Mouse (Mus musculus) kidney, embryonic 14.5 days (tissue): Measurements from ENCODE around the gene Fam104a. TPM values are rescaled to one million over a fixed set of nuclear protein-coding genes. Genes with fewer than 3 reads are reported as not detected.

Experiments used
- ATAC-seq: fragments of 200-750 bp; cut with Nextera tagmentation; 2 replicates; pipeline ENCODE4 v1.8.0; 2017; ENCODE audit warnings: moderate number of reproducible peaks, mild to moderate bottlenecking, moderate TSS enrichment, moderate library complexity; ENCODE audit not compliant: low FRiP score, low TSS enrichment
- H3K27ac ChIP-seq: fragments of 300-500 bp; sonication (generic); 2 replicates; pipeline ENCODE4 v1.5.1; 2014; ENCODE audit warnings: low read depth, mild to moderate bottlenecking, low read length, moderate library complexity, mixed read lengths
- H3K27me3 ChIP-seq: fragments of 300-500 bp; sonication (generic); 2 replicates; pipeline ENCODE4 v1.6.1; 2014; ENCODE audit warnings: mild to moderate bottlenecking, low read length; ENCODE audit not compliant: control insufficient read depth, insufficient read depth
- H3K36me3 ChIP-seq: fragments of 300-500 bp; sonication (generic); 2 replicates; pipeline ENCODE4 v1.6.1; 2014; ENCODE audit warnings: low read length, mixed read lengths; ENCODE audit not compliant: control insufficient read depth, insufficient read depth
- H3K4me1 ChIP-seq: fragments of 300-500 bp; sonication (generic); 2 replicates; pipeline ENCODE4 v1.6.1; 2014; ENCODE audit warnings: low read length, mixed read lengths; ENCODE audit not compliant: control insufficient read depth, insufficient read depth
- H3K4me2 ChIP-seq: fragments of 300-500 bp; sonication (generic); replicated peaks from 2 replicates; pipeline ENCODE4 v1.6.1; 2014; ENCODE audit warnings: low read depth, mild to moderate bottlenecking, low read length
- H3K4me3 ChIP-seq: fragments of 300-500 bp; sonication (generic); 2 replicates; pipeline ENCODE4 v1.5.1; 2014; ENCODE audit warnings: mild to moderate bottlenecking, low read length
- H3K9ac ChIP-seq: fragments of 300-500 bp; sonication (generic); 2 replicates; pipeline ENCODE4 v1.6.1; 2014; ENCODE audit warnings: low read depth, mild to moderate bottlenecking, low read length, moderate library complexity
- H3K9me3 ChIP-seq: fragments of 300-500 bp; sonication (generic); 2 replicates; pipeline ENCODE4 v1.6.1; 2016; ENCODE audit warnings: low read length; ENCODE audit not compliant: control insufficient read depth
- WGBS: fragments of 180-500 bp; shearing (Covaris S2); extraction: QIAGEN DNeasy Blood & Tissue Kit; methylation state at CpG from one replicate; pipeline ENCODE4 v1.1.7; 2014; 5-methylcytosine and 5-hydroxymethylcytosine counted together
- polyA plus RNA-seq: library from polyadenylated mRNA; unstranded; fragments of >200 nt; fragmentation: Nextera tagmentation; extraction: Ambion mirVana; gene quantifications from 2 replicates; pipeline ENCODE4 v1.2.1, GENCODE M21; 2014

The Fam104a gene
- polyA plus RNA-seq, 1 experiment from 2014 or later = 49.8 TPM

DNA sequence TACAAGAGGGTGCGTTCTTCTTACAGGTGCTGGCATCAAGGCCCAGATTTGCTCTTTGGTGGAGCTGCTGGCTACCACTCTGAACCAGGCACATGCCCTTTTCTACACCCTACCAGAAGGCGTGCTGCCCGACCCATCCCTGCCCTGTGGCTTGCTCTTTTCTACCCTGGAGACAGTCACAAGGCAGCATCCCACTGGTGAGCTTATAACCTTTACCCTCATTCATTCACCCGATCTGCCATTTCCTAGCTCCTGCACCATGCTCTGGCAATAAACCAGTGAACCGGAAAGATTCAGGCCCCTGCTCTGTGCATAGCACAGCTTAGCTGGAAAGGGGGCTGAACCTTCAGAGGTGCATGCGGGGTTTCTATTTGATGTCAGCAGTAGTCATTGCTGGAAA, 31.4 kb downstream of the Fam104a start:
- H3K27me3 ChIP-seq = no peaks in the 10 kb centered on the region
- H3K4me1 ChIP-seq = peaks cover 26% of the 10 kb centered on the region
- no peak; the same call in 1 of the 2 replicates for ATAC-seq
- no peaks in the 10 kb centered on the region for H3K9me3 ChIP-seq
- H3K4me2 ChIP-seq = no peak overlapping the region
- peaks cover 57% of the 10 kb centered on the region for H3K36me3 ChIP-seq
- WGBS = 52% methylated on average over 6 of the region's 6 CpGs
- no peak overlapping the region for H3K27ac ChIP-seq
- H3K9ac ChIP-seq = no peak overlapping the region
- no peak overlapping the region for H3K4me3 ChIP-seq

DNA sequence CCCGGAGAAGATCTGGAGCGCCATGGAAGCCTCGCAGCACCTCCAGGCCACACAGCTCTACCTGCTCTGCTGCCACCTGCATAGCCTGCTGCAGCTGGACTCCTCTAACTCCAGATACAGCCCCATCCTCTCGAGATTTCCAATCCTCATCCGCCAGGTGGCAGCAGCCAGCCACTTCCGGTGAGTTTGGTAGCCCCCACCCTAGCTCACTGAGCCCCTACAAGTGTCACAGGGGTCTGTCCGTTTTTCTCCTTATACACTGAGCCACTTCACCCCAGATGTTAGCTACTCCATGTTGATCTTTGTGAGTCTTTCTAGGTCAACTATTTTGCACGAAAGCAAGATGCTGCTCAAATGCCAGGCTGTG, 32.1 kb downstream of the Fam104a start:
- WGBS = 36% methylated on average over 8 of the region's 8 CpGs

DNA sequence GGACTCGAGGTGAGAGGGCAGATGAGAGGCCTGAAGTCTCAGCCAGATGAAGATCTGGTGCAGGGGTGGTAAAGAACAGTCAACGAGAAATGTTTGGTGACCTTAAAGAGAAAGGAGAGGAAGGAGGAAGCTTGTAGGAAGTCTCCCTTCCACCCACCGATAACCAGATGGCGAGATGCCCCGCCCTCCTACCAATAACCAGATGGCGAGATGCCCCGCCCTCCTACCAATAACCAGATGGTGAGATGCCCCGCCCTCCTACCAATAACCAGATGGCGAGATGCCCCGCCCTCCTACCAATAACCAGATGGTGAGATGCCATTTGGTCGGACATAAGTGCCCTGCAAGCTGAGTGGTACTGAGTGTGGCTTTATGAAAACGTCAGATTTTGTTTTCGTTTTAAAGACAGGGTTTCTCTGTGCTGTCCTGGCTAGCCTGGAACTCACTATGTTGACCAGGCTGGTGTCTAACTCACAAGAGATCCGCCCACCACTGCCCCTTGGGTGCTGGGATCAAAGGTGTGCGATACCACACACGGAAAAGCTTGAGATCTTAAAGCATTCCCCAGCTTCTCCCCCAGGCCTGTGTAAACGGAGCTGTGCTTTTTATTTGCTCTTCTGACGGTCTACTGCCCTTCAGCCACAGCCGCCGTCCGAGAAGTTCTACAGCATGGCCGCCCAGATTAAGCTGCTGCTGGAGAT, 32.6 kb downstream of the Fam104a start:
- Histone ChIP-seq H3K9ac (no peak overlapping the region), H3K9me3 (no peaks in the 10 kb centered on the region), H3K27ac (no peak overlapping the region), H3K4me3 (no peak overlapping the region), H3K4me2 (no peak overlapping the region), H3K4me1 (peaks cover 26% of the 10 kb centered on the region), H3K36me3 (peaks cover 45% of the 10 kb centered on the region), H3K27me3 (no peaks in the 10 kb centered on the region)
- WGBS = 47% methylated on average over 22 of the region's 22 CpGs
- 0 out of 2 replicates have a peak, but pooled peaks have one; percentile 2 for ATAC-seq

More for the DNA sequence above, 32.1 kb downstream of the Fam104a start:
- no peaks in the 10 kb centered on the region for H3K9me3 ChIP-seq
- no peak overlapping the region for H3K27ac ChIP-seq
- no peak overlapping the region for H3K4me2 ChIP-seq
- ATAC-seq = 0 out of 2 replicates have a peak, but pooled peaks have one; percentile 16
- H3K27me3 ChIP-seq = no peaks in the 10 kb centered on the region
- no peak overlapping the region for H3K4me3 ChIP-seq
- peaks cover 50% of the 10 kb centered on the region for H3K36me3 ChIP-seq
- H3K4me1 ChIP-seq = peaks cover 26% of the 10 kb centered on the region
- no peak overlapping the region for H3K9ac ChIP-seq

- H3K4me2 ChIP-seq = peak within 1 kb of the TSS; percentile 61
- under 1% methylated on average over 82 of the region's 91 CpGs for WGBS
- peak within 1 kb of the TSS; percentile 93 for H3K9ac ChIP-seq
- peak within 1 kb of the TSS; percentile 66; the same call in 1 of the 2 replicates for H3K27ac ChIP-seq
- ATAC-seq = peak; percentile 61
- H3K27me3 ChIP-seq = no peaks in the 10 kb centered on the region
- H3K9me3 ChIP-seq = no peaks in the 10 kb centered on the region; the same call in 1 of the 2 replicates
- H3K4me3 ChIP-seq = peak within 1 kb of the TSS; percentile 88
- peaks cover 26% of the 10 kb centered on the region for H3K4me1 ChIP-seq
- H3K36me3 ChIP-seq = peaks cover 28% of the 10 kb centered on the region
Observed at GRCm38 (mm10) chr11:113649353-113650210, 34.4 kb downstream of the Fam104a start, which contains the start of gene Slc39a11. Gene Slc39a11, minus strand, starts transcription at chr11:113650079.

- Histone ChIP-seq H3K9me3 (no peaks in the 10 kb centered on the region; the same call in 1 of the 2 replicates), H3K4me1 (peaks cover 26% of the 10 kb centered on the region), H3K4me2 (peak within 1 kb of the TSS; percentile 61), H3K9ac (peak within 1 kb of the TSS; percentile 93), H3K4me3 (peak within 1 kb of the TSS; percentile 88), H3K36me3 (peaks cover 21% of the 10 kb centered on the region), H3K27ac (peak within 1 kb of the TSS; percentile 66; the same call in 1 of the 2 replicates), H3K27me3 (no peaks in the 10 kb centered on the region)
- ATAC-seq = no peak
- WGBS = 43% methylated on average over 26 of the region's 26 CpGs
Observed at GRCm38 (mm10) chr11:113648690-113649352, 35.1 kb downstream of the Fam104a start, which contains the start of gene Cog1. Gene Cog1, plus strand, starts transcription at chr11:113649169.

DNA sequence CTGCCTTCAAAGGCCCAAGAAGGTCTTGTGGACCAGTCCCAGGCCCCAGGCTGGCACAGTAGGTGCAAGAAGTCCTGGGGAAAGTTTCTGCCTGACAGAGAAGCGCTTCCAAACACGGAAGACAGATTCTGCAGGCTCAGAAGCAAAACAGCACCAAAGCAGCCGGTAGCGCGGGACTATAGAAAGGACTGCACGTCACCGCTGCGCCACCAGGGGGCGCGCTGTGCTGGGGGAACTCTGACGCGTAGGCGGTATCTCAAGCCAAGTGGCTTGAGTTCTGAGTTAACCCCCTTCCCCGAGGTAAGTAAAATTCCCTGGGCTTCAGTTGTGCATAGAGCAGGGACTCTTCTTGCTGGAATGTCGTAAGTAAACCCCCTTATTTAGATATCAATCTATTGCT, 35.8 kb downstream of the Fam104a start:
- no peaks in the 10 kb centered on the region for H3K27me3 ChIP-seq
- peaks cover 14% of the 10 kb centered on the region for H3K36me3 ChIP-seq
- H3K27ac ChIP-seq = no peak overlapping the region
- peaks cover 26% of the 10 kb centered on the region for H3K4me1 ChIP-seq
- no peak overlapping the region for H3K9ac ChIP-seq
- 4% methylated on average over 15 of the region's 15 CpGs for WGBS
- H3K4me2 ChIP-seq = no peak overlapping the region
- no peak overlapping the region for H3K4me3 ChIP-seq
- H3K9me3 ChIP-seq = no peaks in the 10 kb centered on the region; the same call in 1 of the 2 replicates
- no peak for ATAC-seq

GRCm38 (mm10) chr11:113645181-113645580, 38.8 kb downstream of the Fam104a start:
- Histone ChIP-seq H3K4me1 (peaks cover 1% of the 10 kb centered on the region; the same call in 1 of the 2 replicates), H3K27ac (no peak overlapping the region), H3K9me3 (no peaks in the 10 kb centered on the region; the same call in 1 of the 2 replicates), H3K36me3 (no peaks in the 10 kb centered on the region), H3K9ac (no peak overlapping the region), H3K4me3 (no peak overlapping the region), H3K27me3 (no peaks in the 10 kb centered on the region), H3K4me2 (no peak overlapping the region)
- ATAC-seq = no peak
- WGBS = 86% methylated on average over 3 of the region's 3 CpGs

GRCm38 (mm10) chr11:113638680-113639079, 45.3 kb downstream of the Fam104a start:
- no peak overlapping the region for H3K27ac ChIP-seq
- H3K36me3 ChIP-seq = no peaks in the 10 kb centered on the region
- no peaks in the 10 kb centered on the region for H3K27me3 ChIP-seq
- H3K4me2 ChIP-seq = no peak overlapping the region
- no peak for ATAC-seq
- H3K9ac ChIP-seq = no peak overlapping the region
- H3K9me3 ChIP-seq = peaks cover 5% of the 10 kb centered on the region; the same call in 1 of the 2 replicates
- H3K4me1 ChIP-seq = no peaks in the 10 kb centered on the region
- WGBS = 86% methylated on average over 12 of the region's 12 CpGs
- H3K4me3 ChIP-seq = no peak overlapping the region
